Mouse (Mus musculus) retina, postnatal 1 day (tissue): Measurements from ENCODE around the gene Zfp488.

Source experiments
- DNase-seq: peaks from one replicate; pipeline ENCODE4 v3.0.0-alpha.2; 2012

Gene Zfp488

DNA sequence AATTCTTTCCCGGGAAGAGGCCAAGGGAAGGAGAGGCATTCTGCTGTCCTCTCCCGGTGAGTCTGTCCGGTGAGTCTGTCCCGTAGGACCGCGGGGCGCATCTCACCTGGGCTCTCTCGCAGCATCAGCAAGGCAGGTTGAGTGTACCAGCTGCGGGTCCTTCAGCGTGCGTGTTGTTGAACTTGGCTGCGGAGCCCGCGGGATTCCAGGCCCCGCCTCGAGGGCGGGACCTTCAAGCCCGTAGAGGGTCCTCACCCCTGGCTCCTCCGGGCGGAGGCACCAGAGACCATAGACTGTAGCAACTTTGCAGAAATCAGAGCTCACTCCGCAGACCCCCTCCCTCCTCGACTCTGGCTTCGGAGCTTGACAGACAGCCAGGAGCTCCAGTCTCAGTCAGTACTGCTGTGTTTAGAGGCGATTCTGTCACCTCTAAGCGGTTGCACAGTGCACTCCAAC lies at the start of gene Zfp488:
TSS of gene Zfp488 (minus strand) at position 161 of the 456 bp plus-strand sequence.
- DNase-seq = peak; percentile 84

- no peak for DNase-seq
Observed at GRCm38 (mm10) chr14:34026710-34027109, 48.1 kb upstream of the Zfp488 start.

DNA sequence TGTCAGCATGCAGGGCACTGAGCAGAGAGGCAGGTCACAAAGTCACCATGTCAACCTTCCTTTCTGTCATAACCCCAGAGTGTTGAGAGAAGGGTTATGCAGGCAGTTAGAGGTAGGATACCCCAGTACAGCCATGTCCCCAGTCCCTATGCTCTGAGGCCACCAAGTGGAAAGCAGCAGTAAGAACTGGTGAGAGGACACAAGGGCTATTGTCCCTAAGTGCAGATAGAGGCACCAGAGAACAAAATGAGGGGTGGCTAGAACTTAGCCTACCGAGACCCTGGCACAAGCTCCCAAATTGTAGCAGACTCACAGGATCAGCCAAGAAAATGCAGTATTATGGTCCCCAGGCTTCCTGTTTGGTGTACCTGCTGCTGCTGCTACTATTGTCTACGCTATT lies 38.4 kb upstream of the Zfp488 start:
- DNase-seq = no peak

DNA sequence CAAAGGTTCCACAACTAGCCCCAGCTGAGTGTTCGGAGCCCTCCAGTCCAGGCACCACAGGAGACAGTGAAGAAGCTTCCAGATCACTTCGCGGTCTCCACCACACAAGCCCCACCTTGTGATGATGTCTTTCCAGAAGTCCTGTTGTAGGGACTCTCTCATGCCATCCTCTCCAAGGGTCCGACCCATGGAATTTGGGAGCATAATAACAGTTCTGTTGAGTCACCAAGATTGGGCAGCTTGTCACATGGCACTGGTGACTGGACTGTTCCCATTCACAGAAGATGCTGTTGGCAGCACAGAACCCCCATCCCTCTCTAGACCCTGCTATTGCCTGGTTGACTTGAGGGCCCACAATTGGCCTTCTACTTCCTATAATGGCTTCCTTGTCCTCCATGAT lies 37.8 kb upstream of the Zfp488 start, which contains the start of gene Gm5460:
TSS of gene Gm5460 (plus strand) at position 378 of the 400 bp plus-strand sequence.
- no peak for DNase-seq

DNA sequence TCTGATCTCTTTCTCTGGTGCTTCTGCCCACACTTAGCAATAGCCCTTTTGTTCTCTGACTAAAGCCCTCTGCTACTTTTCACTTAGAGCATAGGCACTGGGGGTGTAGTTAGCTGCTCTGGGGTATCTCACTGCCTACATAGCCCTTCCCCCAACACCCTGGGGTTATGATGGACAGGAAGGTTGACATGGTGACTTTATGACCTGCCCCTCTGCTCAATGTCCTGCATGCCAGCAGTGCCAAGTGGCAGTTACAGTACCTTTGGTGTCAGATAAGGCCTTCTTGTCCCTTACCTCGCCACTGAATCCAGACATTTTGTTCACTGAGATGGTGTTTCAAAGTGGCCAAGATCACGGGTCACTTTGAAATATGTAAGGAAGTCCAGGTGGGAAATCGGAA lies 36.5 kb upstream of the Zfp488 start, which contains the start of gene Gm30083:
TSS of gene Gm30083 (minus strand) at position 120 of the 400 bp plus-strand sequence.
- DNase-seq = no peak

DNA sequence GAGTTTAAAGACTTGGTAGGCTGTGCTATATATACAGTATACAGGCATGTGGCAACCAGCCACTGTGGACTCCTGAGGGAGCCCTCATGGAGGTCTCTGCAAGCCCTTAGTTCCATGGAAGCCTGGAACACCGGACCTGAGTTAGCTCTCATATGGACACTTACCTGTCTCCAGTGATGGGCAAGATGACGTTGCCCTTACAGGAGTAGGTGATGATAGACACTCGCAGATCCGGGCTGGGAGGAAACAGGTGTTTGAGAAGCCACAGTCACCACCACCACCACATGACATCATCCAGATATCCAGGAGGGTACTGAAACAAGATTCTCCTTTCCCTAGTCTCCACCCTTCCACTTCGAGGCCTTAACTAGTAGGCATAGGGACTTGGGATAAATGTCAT lies 23.8 kb upstream of the Zfp488 start:
- no peak for DNase-seq

GRCm38 (mm10) chr14:34001445-34001844 lies 22.9 kb upstream of the Zfp488 start:
- DNase-seq = no peak

DNA sequence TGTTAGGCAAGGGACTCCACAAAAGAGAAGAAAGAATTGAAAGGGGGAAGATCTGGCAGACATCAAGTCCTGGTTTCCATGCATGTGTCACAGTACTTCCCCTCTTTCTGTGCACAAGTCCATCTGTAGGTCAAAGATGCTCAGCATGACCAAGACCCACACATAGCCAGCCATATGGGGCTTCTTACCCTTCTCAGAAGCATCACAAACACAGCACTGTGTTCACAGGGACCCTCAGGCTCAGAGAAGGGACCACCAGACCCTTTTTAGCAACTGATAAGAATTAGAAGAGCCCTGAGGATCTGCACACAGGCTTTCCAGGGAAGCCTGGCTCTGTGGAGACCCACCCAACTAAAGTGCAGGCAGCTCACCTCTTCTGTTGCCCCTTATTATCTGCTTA lies 21.5 kb upstream of the Zfp488 start:
- no peak for DNase-seq

DNA sequence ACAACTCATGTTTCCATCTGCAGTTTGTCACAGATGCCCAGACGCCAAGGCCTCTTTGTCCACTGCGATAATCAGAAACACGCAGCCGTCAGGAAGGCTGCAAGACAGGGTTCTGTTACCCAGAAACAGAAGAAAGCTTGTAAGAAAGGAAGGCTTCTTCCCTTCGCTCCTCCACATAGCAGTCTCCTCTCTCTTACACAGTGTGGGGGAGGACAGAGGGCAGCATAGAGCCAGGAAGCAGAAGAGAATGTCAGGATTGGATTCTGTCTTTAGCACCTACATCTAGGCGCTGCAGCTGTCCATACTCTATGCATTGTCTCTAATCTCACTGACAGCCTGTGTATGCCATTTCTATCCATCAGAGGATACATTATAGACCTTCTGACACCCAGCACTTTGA lies 18.9 kb upstream of the Zfp488 start:
- no peak for DNase-seq

- DNase-seq = no peak
Observed at GRCm38 (mm10) chr14:33993521-33994289, 15.1 kb upstream of the Zfp488 start.

DNA sequence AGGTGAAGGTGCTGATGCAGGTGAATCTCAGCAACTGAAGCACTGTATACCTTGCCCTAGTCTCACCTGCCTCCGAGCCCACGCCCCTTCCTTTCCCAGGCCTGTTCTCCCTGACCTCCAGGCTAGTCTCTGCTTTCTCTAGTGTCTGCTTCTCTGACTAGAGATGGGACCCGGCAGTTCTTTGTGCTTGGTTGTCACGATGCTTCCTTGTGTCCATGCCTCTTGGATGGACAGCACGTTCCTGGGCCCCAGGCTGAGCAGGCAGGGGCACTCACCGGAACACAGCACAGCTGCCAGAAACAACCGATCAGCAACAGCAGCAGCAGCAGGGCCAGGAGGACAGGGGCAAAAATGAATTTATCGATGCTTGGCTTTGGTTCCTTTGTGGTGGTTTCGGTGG lies 14.5 kb upstream of the Zfp488 start:
- no peak for DNase-seq

- no peak for DNase-seq
Observed at GRCm38 (mm10) chr14:33991971-33992370, 13.4 kb upstream of the Zfp488 start.

GRCm38 (mm10) chr14:33989201-33989600 lies 10.6 kb upstream of the Zfp488 start:
- no peak for DNase-seq

DNA sequence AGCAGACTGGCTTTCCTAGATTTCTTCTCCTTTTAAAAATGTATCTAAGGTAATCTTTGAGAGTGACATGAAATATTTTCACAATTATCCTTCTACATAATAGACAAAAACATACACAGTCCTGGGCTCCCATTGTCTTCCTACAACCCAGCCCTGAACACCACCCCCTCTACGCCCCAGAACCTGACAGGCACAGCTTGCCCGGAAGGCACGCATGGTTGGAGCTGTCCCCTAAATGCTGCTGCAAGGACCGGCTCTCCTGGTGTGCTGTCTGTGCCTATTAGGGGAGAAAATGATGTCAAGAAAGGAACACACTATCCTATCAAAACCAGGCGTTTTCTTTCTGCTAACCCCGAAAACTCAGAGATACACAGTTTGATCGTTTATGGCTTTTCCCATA lies 816 bp downstream of the Zfp488 start:
- peak; percentile 81 for DNase-seq

DNA sequence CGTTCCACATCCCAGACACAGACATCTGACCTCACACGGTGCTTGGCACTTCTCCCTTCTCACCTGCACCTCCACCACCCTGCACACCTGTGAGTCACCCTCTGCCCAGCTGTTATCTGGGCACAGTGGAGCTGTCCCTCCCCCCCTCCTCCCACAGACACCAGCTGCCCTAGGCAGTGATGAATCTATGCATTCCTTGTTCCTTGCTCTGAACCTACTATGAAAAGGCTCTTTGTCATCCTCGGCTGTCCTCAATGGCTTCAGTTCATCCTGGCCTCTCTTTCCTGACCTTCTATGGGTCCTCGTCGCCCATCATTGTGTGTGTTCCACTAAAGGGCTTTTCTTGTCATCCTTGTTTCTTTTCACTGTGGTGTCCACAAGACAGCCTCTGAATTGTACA lies 3.8 kb downstream of the Zfp488 start:
- DNase-seq = peak; percentile 73

- DNase-seq = peak; percentile 86
Observed at GRCm38 (mm10) chr14:33972679-33973078, 5.9 kb downstream of the Zfp488 start.

DNA sequence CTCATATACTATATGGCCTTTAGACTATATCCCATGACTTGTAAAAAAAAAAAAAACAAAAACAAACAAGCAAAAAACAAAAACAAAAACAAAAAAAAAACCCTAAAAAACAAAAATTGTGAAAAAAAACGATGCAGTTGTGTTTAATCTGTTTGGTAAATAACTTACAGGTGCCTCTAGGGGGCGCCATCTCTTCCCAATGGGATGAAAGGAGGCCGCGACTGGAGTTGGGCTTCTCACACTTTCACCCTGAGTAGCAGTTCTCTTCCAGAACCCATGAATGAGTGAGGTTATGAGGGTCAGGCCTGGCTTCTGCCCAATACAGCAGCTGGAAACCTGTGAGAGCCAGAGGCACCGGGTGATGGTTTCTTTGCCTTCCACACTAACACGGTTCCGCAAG lies 12.9 kb downstream of the Zfp488 start:
- peak; percentile 53 for DNase-seq

DNA sequence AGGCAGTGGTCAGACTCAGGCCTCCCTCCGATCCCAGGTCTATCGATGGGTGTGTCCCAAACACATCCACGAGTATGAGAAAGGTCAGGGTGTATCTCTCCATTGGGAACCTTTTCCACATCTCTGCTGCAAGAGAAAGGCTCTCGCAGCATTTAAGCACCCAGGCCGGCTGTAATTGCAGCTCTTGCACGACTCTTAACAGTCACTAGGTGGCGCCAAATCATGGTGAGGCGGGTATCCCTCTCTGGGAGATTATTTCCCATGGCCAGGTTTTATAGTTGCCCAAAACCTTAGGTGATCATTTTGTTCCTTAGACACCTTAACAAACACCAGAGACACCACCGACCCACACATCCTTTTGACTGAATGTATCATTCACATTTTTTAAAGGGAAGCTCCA lies 19.2 kb downstream of the Zfp488 start:
- DNase-seq = peak; percentile 78

DNA sequence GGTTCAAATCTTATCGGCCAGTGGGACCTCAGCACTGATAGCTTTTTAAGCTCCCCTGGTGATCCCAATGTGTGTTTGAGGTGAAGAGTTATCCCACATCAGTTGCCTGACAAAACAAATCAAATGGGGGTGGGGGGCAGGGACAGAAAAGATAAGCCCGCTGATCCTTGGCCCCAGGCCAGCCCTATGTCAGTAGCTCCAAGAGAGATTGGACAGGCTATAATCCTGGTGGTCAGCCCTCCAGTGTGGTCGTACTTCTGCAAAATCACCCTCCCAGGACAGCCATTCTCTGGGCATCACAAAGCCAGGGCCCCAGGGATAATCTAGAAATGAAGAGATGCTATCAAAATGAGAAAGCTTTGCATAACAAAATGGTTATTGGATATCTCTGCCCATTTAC lies 19.7 kb downstream of the Zfp488 start:
- DNase-seq = peak; percentile 61

GRCm38 (mm10) chr14:33958186-33958585 lies 20.4 kb downstream of the Zfp488 start:
- DNase-seq = no peak

- no peak for DNase-seq
Observed at GRCm38 (mm10) chr14:33956055-33956454, 22.5 kb downstream of the Zfp488 start.

DNA sequence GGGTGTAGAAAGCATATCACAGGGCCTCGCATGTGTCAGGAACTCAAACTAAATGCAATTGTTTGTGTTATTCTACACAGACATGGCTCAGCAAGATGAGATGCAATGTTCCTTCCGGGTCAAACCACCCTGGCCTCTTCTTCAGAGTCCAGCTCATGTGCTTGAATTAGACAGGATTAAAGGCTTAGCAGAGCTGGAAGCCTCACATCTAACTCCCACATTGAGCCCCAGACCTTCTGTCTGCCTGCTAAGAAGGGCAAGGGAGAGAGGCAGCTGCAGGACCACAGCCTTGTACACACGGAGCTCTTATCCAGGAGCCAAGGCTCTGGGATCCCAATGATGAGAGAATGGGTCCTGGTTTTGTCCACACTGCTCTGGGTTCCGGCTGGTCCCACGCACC lies 24.8 kb downstream of the Zfp488 start, which contains the start of gene Rbp3:
TSS of gene Rbp3 (plus strand) at position 243 of the 400 bp plus-strand sequence.
- peak; percentile 87 for DNase-seq

- DNase-seq = peak; percentile 80
Observed at GRCm38 (mm10) chr14:33952233-33952981, 26.2 kb downstream of the Zfp488 start.

GRCm38 (mm10) chr14:33946125-33946524 lies 32.4 kb downstream of the Zfp488 start:
- DNase-seq = no peak
